Mouse (Mus musculus) heart, postnatal 10 days (tissue): ENCODE measurements at regions not wholly inside any gene's neighbourhood (a gene's known extent, or its start where the extent isn't known, plus 50 kb on each side); places are given as distances from the start of the nearest gene placed in this dataset.
A peak's percentile ranks its signal among the peaks of the same experiment; 100 is the strongest.

Experiments used
- DNase-seq, 2 experiments: peaks; one replicate each; pipeline ENCODE4 v3.0.0; 2021
- intact Hi-C: fragments of 180-260 bp; cut with DNase I; formaldehyde crosslinking; loops from one replicate; pipeline ENCODE4 v1.15.1; 2025

DNA sequence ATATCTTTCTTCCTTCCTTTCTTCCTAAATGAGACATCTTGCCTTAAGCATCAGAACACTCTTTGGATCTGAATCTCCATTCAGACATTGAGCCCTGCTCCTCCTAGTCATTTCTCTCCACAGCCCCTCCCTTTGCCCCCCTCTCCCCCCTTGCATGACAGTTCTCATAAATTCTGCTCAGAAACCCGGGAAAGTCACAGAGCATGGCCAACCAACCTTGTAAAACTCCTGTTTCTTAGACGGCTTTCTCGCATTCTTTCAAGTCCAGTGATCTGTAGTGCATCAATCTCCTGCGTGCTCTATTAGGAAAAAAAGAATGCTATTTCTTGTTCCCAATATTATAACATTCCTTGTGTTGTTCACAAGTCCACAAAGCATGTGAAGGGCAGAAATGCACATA, 124.6 kb downstream of the Ugt8a start:
- no peak for DNase-seq
- intact Hi-C loops: no loop called here

DNA sequence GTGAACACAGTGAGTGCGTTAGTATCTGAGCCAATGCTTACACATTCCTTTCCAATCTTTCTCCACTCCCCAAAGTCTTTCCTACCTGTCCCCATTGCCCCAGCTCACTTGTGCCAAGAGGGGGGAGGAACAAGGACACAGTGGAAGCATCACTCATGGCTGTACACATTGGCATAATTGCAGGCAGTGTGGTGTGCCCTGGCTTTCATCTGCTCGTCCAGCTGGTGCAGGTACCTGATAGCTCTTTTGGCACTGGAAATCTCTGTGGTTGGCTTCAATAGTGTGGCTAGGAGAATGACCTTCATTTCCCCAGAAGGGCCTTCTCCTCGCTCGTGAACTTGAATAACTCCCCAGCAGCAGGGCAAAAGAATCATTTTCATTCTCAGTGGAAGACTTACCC, 125.6 kb downstream of the Ugt8a start:
- DNase-seq: peak in 1 of 2 experiments; percentile 5
- intact Hi-C loops: no loop called here

DNA sequence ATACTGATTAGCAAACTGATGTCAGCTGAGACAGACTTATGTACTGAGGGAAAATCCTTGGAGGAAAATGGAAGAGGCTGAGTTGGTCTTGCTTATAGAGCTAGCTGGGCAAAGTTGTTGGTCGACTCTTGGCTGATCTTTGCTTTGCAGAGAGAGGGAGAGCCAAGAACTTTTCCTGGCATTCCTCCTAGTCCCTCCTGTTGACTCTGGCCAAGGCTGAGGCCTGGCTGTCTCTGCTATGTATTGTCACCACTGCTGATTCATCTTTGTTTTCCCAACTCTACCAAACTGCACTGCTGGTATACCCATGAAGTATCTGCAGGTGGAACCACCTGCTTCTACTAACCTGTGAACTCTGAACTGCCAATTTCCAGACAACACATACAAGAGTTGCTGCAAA, 143.8 kb downstream of the Ugt8a start:
- intact Hi-C loops: no loop called here
- peak; percentile 11 to 22 for DNase-seq

DNA sequence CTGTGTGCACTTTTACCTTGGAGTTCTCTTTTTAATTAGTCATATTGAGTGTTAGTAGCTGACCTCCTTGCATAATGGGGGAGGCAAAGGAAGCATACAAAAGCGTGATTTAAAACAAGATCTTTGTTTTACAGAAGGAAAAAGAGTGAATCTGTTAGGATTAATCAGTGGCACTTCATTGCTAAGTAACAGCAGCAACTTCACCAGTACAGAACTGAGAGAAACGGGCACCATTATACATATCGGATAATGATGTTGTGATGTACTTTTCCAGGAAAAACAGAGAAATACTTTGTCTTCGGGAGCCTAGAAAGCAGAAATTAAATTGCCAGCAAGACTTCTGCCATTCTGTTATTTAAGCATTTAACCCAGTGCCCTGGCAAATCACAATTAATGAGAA, 157.1 kb downstream of the Ugt8a start:
- DNase-seq: no peak
- intact Hi-C loops: no loop called here

DNA sequence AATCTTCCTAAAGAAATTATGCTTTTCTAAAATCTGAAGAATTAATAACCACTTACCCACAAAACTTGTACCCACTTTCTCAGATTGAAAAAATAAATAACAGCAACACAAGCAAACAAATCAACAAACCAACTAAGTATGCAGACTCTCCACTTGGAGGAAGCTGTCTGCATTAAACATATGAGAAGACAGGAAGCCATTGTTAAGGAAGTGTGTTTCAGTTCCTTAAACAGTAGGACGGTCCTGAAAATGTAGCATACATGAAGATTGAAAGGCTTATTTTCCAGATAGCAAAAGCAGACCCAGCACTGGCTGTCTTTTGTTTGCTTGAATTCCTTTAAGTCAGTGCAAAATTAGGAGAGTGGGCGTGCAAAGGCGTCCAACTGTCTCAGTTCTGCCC, 158.2 kb downstream of the Ugt8a start:
- no peak for DNase-seq
- intact Hi-C loops: no loop called here
